Mouse (Mus musculus): ENCODE data around the gene Man2b1. TPM values are rescaled to one million over a fixed set of nuclear protein-coding genes. Genes with fewer than 3 reads are reported as not detected.

The Man2b1 gene
- 10 to 100 TPM; 33.8 to 34.5 TPM for total RNA-seq (2021)
- long read RNA-seq, transcript Man2b1-201 (24 exons, 3,822 nt), result major isoform, 55 of 77 reads
- long read RNA-seq, partial matches to known transcripts, result 4 of 77 reads
- long read RNA-seq, other reads (novel, unspliced or antisense), result 18 of 77 reads

DNA sequence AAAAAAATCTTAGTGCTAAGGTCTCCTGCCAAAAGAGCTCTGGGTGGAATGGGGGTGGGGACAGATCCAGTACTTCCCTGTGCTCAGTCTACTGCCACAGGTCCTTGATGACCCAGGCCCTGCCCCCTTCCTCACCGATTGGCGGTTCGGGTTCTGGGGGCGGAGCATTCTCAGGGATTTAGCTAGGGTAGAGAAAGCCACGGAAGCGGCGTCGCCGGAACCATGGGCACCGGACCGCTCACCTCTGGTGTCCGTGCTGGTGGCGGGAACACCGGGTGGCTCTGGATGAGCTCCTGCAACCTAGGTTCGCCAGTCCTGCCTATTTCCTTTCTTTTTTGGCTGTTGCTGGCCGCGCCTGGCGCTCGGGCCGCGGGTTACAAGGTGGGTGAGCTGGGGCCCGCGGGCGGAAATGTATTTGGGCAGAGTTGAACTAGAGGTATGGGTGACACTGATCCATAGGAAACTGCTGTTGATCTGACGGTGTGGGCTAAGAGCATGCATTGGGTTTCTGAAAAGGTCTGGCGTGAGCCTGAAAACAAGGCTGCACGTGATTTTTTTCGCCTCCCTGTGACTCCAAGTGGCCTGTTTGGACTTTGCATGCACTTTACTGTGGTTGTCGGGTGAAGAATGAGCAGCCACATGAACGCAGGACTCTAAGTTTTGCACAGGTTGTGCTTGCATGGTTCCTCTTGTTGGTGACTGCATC is at the start of gene Man2b1:
Man2b1 (plus strand) TSS at position 163 of the 706 bp plus-strand sequence.
- DNase-seq (ENCODE audit: low spot score in 2 of 2), result peak; percentile 84 to 92

DNA sequence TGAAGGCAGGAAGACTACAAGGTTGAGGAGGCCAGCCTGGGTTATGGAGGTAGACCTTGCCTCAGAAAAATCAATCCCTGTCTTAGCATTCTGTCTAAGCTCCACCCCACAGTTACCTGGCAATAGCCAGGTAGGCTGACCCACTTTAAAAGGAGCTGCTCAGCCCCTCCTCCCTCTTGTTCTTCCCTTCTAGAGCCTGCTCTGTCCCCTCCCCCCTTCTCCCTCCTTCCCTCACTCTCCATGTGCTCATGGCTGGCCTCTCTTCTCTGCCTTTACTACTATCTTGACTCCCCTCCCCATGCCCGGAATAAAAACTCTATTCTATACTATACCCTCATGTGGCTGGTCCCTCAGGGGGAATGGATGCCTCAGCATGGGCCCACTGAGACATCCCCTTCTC is 49.2 kb upstream of the Man2b1 start:
- DNase-seq (ENCODE audit: low spot score in 2 of 2), result no peak

DNA sequence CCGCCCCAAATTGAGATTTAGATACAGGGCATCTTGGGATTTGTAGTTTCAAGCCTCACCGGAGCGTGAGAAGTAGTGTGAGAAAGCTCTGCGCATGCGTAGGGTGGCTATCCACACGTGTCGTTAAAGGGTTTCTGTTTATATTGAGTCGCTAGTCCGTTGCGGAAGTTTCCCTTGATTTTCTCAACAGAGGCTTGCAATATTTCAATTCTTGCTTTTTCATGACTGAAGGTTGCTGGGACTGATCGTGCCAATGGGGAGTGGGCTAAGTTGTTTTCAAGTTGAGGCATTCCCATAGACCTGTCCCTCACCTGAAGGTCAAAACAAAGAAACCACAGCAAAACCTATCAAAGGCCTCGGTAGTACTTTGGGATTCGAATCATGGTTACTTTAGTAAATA is 48.3 kb upstream of the Man2b1 start:
- DNase-seq (ENCODE audit: low spot score in 2 of 2), result peak in 1 of 2 experiments; percentile 77

DNA sequence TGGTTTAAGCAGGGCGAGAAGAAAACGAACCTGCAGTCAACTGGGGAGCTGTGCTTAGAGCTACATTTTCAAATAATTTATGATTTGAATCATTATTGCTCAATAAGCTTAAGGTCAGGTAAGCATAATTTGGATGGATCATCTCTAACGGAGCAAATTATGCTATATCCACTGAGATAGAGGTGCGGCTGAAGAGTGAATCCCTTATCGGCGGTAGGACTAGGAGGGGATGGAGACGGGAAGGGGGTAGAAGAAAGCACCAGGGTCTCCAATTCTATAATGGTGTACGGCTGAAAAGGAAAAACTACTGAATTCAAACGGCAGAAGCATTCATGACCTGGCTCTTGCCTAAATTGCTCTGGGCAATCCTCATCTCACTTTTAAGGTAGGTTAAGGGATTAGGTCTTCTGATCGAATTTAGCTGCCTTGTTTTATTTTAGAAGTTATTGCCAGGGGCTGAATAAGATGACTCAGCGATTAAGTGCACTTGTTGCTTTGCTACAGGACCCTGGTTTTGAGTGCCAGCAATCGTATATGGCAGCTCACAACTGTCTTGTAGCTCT is 47.8 kb upstream of the Man2b1 start:
- DNase-seq (ENCODE audit: low spot score in 2 of 2), result no peak

DNA sequence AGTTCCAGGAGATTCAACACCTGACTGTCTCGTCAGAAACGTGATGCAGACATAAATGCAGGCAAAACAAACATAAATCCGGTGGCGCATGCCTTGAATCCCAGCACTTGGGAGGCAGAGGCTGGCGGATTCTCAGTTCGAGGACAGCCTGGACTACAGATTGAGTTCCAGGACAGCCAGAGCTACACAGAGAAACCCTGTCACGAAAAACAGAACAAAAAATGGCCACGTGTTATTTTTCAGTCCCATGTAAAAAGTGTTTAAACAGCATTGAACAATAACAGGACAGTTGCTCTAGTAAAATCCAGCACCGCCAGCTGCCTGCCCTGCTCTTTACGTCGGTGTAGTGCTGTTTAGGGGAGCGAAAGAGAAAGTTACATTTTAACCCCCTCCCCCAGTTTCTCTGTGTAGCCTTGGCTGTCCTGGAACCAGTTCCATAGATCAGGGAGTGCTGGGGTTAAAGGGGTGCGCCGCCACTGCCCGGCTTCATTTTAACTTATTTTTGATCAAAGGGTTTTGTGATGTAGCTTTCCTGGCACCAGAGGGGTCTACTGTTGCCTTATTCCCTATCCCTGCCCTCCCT is 47.3 kb upstream of the Man2b1 start:
- no peak for DNase-seq (ENCODE audit: low spot score in 2 of 2)

DNA sequence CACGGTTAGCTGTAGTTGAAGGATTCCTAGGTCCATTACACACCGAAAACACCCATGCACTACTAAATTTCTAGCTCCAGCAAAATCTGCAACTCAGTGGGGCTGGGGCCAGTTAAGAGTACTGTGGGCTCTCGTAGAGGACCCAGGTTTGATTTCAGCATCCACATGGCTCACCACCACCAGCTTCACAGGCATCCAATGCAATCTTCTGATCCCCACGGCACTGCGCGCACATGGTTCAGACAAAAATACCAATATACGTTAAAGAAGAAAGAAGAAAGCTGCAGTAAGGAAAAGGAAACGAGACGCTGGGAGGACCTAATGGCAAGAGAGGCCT is 46.7 kb upstream of the Man2b1 start:
- DNase-seq (ENCODE audit: low spot score in 2 of 2), result no peak

DNA sequence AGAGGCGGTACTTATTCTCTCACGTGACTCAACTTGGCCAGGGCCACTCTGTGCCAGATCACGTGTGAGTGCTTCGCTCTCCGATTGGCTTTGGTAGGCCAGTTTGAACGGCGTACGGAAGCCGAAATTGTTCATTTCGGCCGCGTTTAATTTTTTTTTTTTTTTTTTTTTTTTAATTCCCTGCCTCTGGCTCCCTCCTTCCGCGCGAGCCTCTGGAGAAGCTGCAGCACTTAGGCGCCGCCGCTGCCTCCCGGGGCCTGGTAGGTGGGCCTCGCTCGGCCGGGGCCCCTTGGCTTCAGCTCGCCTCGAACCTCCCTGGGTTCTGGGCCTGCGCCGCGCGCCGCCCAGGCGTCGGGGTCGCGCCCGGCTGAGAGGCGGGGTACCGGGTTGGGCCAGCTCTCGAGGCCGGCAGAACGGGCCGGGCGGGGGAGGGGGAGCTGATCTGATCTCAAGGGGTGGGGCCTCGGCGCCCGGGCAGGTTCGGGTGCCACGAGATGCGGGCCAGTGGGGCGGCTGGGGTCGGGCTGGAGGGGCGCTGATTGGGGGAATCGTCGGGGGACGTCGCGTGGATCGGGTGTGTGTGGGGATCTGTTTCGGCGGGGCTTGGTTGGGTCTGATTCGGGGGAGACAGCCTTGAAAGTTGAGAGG is 46.2 kb upstream of the Man2b1 start, which contains the start of gene Tnpo2:
Tnpo2 (plus strand) TSS at position 198 of the 648 bp plus-strand sequence.
- DNase-seq (ENCODE audit: low spot score in 2 of 2), result peak; percentile 90 to 97

DNA sequence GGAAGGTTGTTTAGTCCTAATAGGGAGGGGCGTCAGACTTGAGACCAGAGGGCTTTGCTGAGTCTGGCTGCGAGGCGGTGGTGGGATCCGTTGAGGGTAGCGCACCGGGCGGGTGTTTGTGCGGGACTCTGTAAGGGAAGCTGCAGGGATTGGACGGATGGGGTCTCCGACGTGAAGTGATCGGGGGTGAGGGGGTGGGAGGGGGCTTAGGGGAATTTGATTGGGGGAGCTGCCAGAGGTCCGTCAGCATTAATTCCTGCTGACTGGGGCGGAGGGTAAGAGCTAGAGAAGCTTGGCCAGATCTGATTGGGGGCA is 45.7 kb upstream of the Man2b1 start:
- DNase-seq (ENCODE audit: low spot score in 2 of 2), result no peak

DNA sequence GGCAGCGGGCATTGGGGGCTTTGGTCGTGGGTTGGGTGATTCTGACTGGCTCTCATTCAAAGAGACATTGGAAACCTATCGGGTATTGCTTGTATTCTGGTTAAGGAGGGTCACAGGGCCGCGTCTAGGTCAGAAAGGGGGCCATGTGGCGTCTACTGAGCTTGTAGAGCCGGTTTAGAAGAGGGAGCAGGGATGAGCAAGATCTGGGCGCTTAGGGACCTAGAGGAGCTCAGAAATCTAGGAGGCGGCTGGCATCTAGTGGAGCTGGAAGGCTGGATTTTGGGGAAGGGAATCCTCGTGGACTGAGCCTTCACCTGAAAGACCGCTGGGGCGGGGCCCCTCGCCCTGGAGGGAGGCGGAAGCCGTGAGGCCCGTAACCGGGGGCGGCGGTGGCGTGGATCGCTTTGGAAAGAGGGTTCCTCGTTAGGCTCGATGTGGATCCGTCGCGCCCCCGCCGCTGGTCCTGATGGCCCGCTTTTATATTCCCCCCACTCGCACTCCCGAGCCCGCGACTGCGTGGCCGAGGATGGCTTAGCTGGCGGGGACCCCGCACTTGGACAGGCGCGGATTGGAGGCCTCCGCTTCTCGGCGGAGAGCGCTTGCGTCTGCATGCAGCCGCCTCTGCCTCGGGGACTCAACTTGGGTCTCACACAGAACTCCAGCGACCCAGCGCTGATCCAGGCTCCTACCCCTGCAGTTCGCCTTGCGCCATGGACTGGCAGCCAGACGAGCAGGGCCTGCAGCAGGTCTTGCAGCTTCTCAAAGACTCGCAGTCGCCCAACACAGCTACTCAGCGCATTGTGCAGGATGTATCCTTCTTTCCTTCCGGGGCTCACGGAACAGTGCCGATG is 45.2 kb upstream of the Man2b1 start:
- peak; percentile 51 to 60 for DNase-seq (ENCODE audit: low spot score in 2 of 2)

DNA sequence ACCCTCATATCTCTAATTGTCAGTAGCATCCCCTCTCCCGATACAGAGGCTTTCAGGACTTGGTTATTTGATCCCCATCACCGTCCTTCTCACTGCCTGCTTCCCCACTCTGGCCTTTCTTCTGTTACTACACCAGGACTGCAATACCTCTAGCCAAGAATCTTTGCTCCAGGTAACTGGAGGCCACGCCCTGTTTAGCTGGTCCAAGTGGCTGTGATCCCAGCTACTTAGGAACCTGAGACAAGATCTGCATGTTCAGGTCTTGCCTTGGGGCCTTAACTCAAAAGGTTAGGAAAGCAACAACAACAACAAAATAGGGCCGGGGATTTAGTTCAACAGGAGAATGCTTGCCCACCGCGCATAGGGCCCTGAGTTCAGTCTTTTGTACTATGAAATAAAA is 39.5 kb upstream of the Man2b1 start:
- no peak for DNase-seq (ENCODE audit: low spot score in 2 of 2)

DNA sequence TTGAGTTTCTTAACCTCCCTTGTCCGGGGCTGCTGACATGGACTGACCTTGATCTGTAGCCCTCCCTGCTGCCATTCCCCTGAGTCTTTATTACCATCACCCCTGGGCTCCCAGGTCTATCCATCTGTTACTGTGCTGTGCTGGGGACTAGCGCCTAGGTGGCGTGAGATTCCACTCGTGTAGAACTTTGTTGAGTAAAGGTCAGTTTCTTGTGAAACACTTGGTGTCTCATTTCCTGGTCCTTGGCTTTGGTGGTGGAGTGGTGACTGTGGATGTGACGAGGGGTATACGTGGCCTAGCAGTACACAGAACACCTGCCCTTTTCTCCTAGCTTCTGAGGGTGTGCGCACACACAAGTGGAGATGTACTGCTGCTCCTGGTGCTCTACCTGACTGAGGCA is 25.7 kb upstream of the Man2b1 start:
- DNase-seq (ENCODE audit: low spot score in 2 of 2), result no peak

DNA sequence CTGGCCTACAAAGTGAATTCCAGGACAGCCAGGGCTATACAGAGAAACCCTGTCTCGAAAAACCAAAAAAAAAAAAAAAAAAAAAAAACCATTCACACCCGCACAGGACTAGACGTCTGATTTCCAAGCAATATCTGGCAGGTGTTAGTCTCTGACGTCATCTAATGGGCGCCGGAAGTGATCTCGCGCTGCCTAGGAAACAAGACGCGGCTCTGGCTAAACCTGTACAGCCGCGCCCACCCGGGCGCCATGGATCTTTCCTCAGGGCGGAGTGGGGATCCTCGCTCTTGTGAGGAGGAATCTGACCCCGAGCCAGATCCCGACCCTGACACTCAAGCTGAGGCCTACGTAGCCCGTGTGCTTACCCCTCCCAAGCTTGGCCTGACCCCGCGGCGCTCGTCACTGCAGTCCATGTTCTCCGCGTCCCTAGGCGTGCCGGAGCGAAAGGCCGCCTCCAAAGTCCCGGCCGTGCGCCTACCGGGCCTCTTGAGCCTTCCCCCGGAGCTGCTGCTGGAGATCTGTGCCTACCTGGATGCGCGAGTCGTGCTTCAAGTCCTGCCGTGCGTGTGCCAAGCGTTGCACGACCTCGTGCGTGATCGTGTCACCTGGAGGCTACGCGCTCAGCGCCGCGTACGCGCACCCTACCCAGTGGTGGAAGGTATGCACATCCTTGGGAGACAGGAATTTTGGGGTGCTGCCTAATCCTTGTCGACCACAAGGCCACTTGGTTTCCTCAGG is 23.0 kb upstream of the Man2b1 start, which contains the start of gene Fbxw9:
Fbxw9 (plus strand) TSS at position 177 of the 738 bp plus-strand sequence.
- DNase-seq (ENCODE audit: low spot score in 2 of 2), result peak; percentile 87 to 97

DNA sequence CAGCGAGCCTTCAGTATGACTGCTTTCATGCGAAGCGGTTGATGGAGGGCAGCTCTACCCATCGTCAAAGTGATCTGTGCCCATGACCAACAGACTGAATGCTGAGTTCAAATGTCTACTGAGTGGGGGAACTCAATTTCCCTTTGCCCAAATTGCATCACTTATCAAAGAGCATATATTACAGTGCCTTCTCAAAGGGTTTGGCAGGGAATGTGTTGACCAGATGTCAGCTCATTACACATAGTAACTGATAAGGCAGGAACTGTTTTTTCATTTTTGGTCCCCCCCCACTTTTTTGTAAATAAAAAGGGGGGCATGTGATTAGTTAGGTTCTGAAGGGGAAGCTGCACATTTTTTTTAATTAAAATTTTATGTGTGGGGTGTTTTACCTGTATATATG is 20.5 kb upstream of the Man2b1 start:
- DNase-seq (ENCODE audit: low spot score in 2 of 2), result no peak

DNA sequence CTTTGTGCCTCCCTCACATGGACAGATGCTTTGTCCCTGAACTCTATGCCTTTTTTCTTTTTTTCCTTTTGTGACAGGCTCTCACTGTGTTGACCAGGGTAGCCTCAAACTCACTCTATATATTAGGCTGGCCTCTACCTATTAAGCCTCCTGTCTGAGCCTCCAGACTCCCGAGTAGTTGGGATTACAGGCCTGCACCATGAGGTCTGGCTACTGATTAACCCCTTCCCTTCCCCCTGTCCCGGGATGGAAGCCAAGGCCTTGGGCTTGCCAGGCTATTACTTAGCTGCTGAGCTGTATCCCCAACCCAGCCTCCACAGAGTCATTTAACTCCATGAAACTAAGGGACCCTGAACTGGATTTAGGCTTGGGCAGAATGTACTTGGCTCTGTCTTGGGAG is 17.9 kb upstream of the Man2b1 start:
- no peak for DNase-seq (ENCODE audit: low spot score in 2 of 2)

DNA sequence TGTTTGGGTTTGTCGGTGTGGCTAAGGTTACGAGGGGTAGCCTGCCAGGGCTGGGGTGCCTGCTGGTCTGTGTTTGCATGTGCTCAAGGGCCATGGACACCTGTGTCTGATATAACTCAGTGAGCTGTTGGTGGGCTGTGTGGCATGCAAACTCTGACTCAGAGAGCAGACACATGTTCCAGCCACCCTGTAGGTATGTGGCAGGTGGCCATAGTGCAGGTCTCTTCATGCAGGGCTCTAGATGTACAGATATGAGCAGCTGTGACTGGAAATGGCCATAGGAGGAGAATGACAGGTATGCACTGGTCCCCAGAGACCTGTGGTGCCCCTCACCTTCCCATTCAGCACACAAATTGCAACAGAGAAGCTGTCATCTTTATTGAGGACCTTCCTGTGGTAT is 15.9 kb upstream of the Man2b1 start:
- DNase-seq (ENCODE audit: low spot score in 2 of 2), result no peak

DNA sequence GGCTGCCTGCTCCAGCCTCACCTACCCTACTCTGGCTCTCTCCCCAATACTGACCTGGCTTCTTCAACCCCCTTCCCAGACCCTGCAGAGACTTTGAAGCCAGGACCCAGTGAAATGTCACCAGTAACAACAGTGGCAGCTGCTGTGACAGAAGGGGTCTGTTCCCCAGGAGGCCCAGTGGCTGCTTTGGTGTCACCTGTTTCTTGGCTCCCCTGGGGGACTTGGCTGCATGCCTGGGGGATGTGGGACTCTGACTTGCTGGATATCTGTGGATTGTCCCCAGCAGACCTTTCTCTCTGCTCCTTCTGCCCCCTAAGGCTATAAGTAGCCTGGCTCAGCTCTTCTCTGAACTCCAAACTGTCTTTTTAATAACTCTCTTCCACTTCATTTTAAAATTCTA is 15.1 kb upstream of the Man2b1 start, which contains the start of gene Gm5741:
Gm5741 (minus strand) TSS at position 1 of the 400 bp plus-strand sequence.
- DNase-seq (ENCODE audit: low spot score in 2 of 2), result no peak

DNA sequence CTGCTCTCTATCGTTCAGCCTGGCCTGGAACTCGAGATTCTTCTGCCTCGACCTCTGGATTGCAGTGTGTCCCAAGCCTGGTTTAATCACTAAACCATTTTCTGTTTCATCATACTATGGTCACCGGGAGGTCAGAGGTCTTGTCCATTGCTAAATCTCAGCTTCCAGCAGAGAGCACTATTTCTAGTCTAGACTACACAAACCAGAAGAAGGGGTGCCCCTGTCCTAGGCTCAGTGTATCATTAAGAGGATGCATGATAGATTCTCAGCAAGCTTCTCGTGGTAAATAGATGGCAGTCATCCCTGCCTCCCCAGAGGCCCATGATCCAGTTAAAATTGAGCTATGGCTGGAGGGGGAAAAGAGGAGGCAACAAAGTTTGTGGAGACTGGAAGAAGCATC is 12.0 kb upstream of the Man2b1 start:
- DNase-seq (ENCODE audit: low spot score in 2 of 2), result no peak

DNA sequence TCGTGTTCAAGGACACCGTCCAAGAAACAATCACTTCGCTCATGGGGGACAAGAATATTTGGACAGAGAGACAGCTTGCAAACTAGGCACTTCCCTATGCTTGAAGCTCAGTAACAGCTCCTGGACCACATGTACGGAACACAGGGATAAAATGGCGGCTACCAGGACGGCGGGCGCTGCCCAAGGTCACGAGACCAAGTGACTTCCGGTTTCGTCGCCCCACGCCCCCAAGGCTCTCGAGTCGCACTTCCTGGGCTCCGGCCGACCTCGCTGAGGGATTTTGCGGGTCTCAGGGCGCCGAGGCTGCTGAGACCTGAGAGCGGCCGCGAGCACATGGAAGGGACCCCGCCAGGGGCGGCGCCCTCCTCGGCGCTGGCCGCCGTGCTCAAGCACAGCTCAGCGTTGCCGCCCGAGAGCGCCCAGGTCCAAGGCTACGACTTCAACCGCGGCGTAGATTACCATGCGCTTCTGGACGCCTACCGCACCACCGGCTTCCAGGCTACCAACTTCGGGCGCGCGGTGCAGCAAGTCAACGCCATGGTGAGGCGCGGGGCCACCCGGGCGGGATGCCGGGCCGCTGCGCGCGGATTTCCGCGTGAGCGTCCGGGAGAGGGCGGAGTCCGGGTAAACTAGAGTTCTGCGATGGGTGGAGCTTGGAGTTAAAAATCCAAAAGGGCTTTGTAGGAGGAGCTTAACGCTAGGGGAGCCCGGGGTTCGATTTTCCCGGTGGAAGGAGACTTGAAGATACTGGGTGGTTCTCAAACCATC is 11.4 kb upstream of the Man2b1 start, which contains the start of gene Dhps:
Dhps (plus strand) TSS at position 244 of the 768 bp plus-strand sequence.
- peak; percentile 86 to 96 for DNase-seq (ENCODE audit: low spot score in 2 of 2)

DNA sequence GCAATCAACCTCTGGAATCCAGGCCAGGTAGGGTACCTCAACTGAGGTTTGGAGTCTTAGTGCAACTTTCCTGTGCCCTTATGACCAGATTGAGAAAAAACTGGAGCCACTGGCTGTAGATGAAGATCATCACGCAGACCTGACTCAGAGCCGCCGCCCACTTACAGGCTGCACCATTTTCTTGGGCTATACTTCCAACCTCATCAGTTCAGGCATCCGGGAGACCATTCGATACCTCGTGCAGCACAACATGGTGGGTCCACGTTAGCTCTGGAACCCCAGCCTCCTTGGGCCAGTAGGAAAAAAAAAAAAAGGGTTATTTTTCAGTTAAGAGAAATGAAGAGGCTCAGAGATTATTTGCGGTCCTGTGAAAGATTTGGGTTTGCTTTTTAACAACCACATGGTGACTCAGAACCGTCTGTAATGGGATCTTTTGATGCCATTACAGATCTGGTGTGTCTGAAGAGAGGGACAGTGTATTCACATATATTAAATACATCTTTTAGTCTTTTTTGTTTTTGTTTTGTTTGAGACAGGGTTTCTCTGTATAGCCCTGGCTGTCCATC is 10.6 kb upstream of the Man2b1 start:
- DNase-seq (ENCODE audit: low spot score in 2 of 2), result no peak

Measured in layer of hippocampus, adult 18-20 months (tissue).